Mouse (Mus musculus) liver, embryonic 16.5 days (tissue): ENCODE measurements around the gene Ankdd1a. TPM values are rescaled to one million over a fixed set of nuclear protein-coding genes. Genes with fewer than 3 reads are reported as not detected.

ENCODE experiments used
- ATAC-seq: fragments of 200-750 bp; cut with Nextera tagmentation; 2 replicates; pipeline ENCODE4 v1.8.0; 2017; ENCODE audit warnings: low read depth, mild to moderate bottlenecking, moderate number of reproducible peaks, moderate library complexity
- H3K27ac ChIP-seq: fragments of 300-500 bp; sonication (generic); 2 replicates; pipeline ENCODE4 v1.5.1; 2014; ENCODE audit warnings: mild to moderate bottlenecking, low read length
- H3K27me3 ChIP-seq: fragments of 300-500 bp; sonication (generic); 2 replicates; pipeline ENCODE4 v1.6.1; 2014; ENCODE audit warnings: low read depth, low read length, mixed read lengths; ENCODE audit not compliant: control insufficient read depth, insufficient read depth
- H3K36me3 ChIP-seq: fragments of 300-500 bp; sonication (generic); 2 replicates; pipeline ENCODE4 v1.6.1; 2014; ENCODE audit warnings: mild to moderate bottlenecking; ENCODE audit not compliant: control insufficient read depth, insufficient read depth
- H3K4me1 ChIP-seq: fragments of 300-500 bp; sonication (generic); 2 replicates; pipeline ENCODE4 v1.6.1; 2014; ENCODE audit warnings: low read depth, low read length, mixed read lengths; ENCODE audit not compliant: control insufficient read depth
- H3K4me2 ChIP-seq: fragments of 300-500 bp; sonication (generic); 2 replicates; pipeline ENCODE4 v1.6.1; 2014; ENCODE audit warnings: low read depth, low read length, mixed read lengths
- H3K4me3 ChIP-seq: fragments of 300-500 bp; sonication (generic); 2 replicates; pipeline ENCODE4 v1.5.1; 2014; ENCODE audit warnings: low read depth, mild to moderate bottlenecking, low read length
- H3K9ac ChIP-seq: fragments of 300-500 bp; sonication (generic); 2 replicates; pipeline ENCODE4 v1.6.1; 2014; ENCODE audit warnings: low read depth, low read length
- H3K9me3 ChIP-seq: fragments of 300-500 bp; sonication (generic); replicated peaks from 2 replicates; pipeline ENCODE4 v1.6.1; 2016; ENCODE audit warnings: low read length; ENCODE audit not compliant: control insufficient read depth
- WGBS: fragments of 180-500 bp; shearing (Covaris S2); extraction: QIAGEN DNeasy Blood & Tissue Kit; methylation state at CpG from one replicate; pipeline ENCODE4 v1.1.7; 2014; ENCODE audit not compliant: insufficient replicate concordance; 5-methylcytosine and 5-hydroxymethylcytosine counted together
- polyA plus RNA-seq: library from polyadenylated mRNA; unstranded; fragments of >200 nt; fragmentation: Nextera tagmentation; extraction: Ambion mirVana; gene quantifications from 2 replicates; pipeline ENCODE4 v1.2.1, GENCODE M21; 2015

The Ankdd1a gene
- polyA plus RNA-seq, 1 experiment from 2014 or later = 0.06 TPM

DNA sequence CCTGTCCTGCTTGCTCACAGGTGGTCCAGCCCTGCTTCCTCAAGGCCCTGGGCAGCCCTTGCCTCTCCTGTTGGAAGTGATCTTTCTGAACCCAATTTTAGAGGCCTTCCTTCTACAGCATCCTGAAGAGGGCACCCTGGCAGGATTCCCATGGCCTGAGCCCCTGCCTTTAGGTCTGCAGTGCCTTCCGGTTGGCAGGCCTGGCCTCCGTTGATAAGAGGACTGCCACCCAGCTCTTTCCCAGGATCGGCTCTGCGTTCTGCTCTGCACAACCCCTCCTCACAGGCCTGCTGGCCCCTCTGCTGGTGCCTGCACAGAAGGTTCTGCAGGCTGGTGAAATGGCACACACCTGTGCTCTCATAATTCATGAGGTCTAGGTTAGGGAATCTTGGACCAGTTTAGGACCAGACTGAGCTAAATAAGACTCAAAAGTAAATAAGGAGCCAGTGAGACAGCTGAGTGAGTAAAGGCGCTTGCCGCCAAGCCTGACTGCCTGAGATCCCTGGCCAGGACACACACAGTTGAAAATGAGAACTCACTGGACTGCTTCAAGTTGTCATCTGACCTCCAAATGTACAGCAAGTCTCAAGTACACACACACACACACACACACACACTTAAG is 8.5 kb upstream of the Ankdd1a start:
- Histone ChIP-seq H3K27ac (peak overlapping the region; percentile 84), H3K4me1 (peaks cover 29% of the 10 kb centered on the region), H3K27me3 (no peaks in the 10 kb centered on the region), H3K4me3 (no peak overlapping the region), H3K9me3 (no peaks in the 10 kb centered on the region), H3K9ac (peak overlapping the region; percentile 25), H3K36me3 (no peaks in the 10 kb centered on the region), H3K4me2 (peak overlapping the region; percentile 44)
- peak; percentile 89 for ATAC-seq
- WGBS = 28% methylated on average over 6 of the region's 6 CpGs

DNA sequence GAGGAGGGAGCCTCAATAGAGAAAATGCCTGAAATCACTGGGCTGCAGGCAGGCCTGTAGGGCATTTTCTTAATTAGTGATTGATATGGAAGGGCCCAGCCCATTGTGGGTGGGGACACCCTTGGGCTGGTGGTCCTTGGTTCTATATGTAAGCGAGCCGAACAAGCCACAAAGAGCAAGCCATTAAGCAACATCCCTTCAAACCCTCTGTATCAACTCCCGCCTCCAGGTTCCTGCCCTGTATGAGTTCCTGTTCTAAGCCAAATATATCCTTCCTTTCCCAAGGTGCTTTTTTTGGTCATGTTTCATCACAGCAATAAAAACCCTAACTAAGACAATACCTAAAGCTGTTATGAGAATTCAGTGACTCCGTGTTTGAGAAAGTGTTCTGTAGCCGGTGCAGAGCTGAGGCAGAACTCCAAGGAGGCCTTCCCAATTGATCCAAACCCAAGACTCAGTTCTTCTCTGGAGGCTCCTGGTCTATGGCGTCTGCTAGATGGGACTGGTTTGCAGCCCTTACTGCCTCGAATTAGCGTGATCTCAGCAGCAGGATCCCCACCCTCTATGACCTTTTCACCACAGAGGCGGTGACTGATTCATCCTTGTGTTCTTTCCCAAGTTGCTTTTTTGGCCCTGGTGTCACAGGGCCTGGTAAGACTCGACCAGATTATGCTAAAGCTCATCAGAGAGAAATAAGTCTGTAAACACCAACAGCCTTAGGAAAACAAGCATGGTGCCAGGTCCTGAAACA is 5.6 kb upstream of the Ankdd1a start:
- no peak overlapping the region for H3K27ac ChIP-seq
- no peak overlapping the region for H3K4me2 ChIP-seq
- H3K4me1 ChIP-seq = peaks cover 29% of the 10 kb centered on the region
- peaks cover 7% of the 10 kb centered on the region for H3K27me3 ChIP-seq
- H3K4me3 ChIP-seq = no peak overlapping the region
- H3K9ac ChIP-seq = no peak overlapping the region
- WGBS = 68% methylated on average over 10 of the region's 10 CpGs
- no peak for ATAC-seq
- H3K36me3 ChIP-seq = no peaks in the 10 kb centered on the region
- H3K9me3 ChIP-seq = no peaks in the 10 kb centered on the region

DNA sequence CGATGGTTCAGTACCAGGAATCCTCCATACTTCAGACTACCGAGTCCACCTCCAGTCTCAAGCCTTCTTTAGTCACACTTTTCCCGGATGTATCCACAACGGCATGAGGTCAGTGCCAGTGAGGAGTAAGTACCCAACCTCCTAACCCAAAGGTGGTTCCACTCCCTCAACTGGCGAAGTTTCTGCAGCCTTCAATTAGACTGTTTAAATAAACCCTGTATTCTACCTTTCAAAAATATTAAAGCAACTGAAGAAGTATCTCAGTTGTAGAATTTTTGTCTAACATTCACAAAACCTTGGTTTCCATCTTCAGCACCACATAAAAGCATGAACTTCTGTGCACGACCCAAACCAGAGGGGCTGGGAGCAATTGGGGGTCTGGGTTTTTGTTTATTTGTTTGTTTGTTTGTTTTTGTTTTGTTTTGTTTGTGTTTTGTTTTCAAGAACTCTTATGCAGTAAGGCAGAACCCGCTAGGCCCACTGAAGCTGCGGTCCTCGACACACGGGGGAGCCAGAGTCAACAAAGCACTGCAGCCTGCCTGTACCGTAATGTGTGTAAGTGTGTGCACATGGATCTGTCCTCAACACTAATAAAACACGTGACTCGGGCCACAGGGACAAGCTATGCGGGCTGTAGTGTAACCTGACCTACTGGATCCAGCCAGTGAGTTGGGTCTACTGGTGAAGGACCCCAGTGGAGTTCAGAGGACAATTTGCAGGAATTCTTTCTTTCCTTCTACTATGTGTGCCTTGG is 3.8 kb upstream of the Ankdd1a start:
- H3K4me1 ChIP-seq = peaks cover 14% of the 10 kb centered on the region
- H3K27ac ChIP-seq = no peak overlapping the region
- peaks cover 19% of the 10 kb centered on the region for H3K27me3 ChIP-seq
- H3K36me3 ChIP-seq = no peaks in the 10 kb centered on the region
- no peaks in the 10 kb centered on the region for H3K9me3 ChIP-seq
- no peak overlapping the region for H3K4me2 ChIP-seq
- H3K4me3 ChIP-seq = no peak overlapping the region
- peak; percentile 71 for ATAC-seq
- no peak overlapping the region for H3K9ac ChIP-seq
- WGBS = 20% methylated on average over 14 of the region's 14 CpGs

DNA sequence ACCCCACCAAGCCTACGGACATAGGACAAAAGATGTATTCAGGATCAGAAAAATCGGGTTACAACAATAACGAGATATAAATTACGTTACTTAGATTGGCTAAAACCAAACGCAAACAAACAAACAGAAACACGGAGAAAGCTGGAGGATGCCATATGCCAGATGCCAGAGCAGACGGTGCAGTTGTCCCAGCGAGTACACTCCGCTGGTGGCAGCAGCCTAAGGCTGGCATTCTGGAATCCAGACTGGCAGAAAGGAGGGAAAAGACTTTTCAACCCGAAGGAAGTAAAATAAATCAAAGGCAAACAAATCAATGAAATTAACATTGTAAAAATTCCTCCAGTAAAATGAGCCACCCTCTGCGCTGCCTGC is 498 bp upstream of the Ankdd1a start:
- Histone ChIP-seq H3K27me3 (peaks cover 19% of the 10 kb centered on the region), H3K4me3 (no peak overlapping the region), H3K9ac (no peak overlapping the region), H3K4me2 (no peak overlapping the region), H3K36me3 (no peaks in the 10 kb centered on the region), H3K4me1 (peaks cover 3% of the 10 kb centered on the region), H3K27ac (no peak overlapping the region), H3K9me3 (no peaks in the 10 kb centered on the region)
- 35% methylated on average over 11 of the region's 11 CpGs for WGBS
- ATAC-seq = no peak

DNA sequence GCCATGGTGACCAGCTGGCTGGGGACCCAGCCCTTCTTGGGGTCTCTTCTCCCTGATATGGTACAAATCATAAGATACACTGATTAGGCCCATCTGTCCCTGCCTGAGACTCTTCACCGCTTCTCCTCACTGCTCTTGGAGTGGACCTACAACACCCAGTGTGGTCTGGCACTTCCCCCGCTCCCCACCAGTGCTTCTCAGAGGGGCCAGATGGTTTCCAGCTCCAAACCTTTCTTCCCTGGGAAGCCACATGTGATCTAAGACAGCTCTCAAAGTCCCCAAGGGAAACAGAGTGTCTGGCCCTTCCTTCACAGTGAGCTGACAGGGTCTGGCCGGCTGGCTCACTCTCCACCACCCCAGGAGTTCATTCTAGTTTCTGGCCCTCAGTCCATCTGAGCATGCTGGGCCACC is 5.1 kb downstream of the Ankdd1a start:
- ATAC-seq = no peak
- peaks cover 4% of the 10 kb centered on the region for H3K27me3 ChIP-seq
- H3K27ac ChIP-seq = no peak overlapping the region
- no peaks in the 10 kb centered on the region for H3K9me3 ChIP-seq
- H3K9ac ChIP-seq = no peak overlapping the region
- H3K36me3 ChIP-seq = no peaks in the 10 kb centered on the region
- H3K4me1 ChIP-seq = no peaks in the 10 kb centered on the region
- no peak overlapping the region for H3K4me2 ChIP-seq
- WGBS = 62% methylated on average over 3 of the region's 3 CpGs
- H3K4me3 ChIP-seq = no peak overlapping the region

DNA sequence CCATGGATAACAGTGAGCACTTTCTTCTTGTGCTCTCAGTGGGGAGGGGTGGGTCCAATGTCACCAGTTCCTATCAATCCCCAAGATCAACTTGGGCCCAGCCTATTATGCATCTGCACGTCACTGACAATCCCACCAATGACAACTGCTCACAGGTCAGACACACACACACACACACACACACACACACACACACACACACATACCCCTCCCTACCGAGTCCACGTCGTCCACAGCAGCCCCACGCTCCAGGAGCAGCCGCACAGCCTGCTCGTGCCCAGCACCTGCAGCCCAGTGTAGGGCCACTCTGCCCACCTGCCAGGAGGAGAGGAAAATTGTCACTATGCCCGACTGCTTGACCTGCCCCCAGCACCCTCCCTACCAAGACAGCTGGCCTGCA is 5.6 kb downstream of the Ankdd1a start:
- no peak overlapping the region for H3K4me3 ChIP-seq
- H3K9me3 ChIP-seq = no peaks in the 10 kb centered on the region
- H3K4me1 ChIP-seq = no peaks in the 10 kb centered on the region
- H3K9ac ChIP-seq = no peak overlapping the region
- ATAC-seq = no peak
- 59% methylated on average over 8 of the region's 8 CpGs for WGBS
- no peak overlapping the region for H3K27ac ChIP-seq
- no peak overlapping the region for H3K4me2 ChIP-seq
- no peaks in the 10 kb centered on the region for H3K36me3 ChIP-seq
- no peaks in the 10 kb centered on the region; the same call in 1 of the 2 replicates for H3K27me3 ChIP-seq

DNA sequence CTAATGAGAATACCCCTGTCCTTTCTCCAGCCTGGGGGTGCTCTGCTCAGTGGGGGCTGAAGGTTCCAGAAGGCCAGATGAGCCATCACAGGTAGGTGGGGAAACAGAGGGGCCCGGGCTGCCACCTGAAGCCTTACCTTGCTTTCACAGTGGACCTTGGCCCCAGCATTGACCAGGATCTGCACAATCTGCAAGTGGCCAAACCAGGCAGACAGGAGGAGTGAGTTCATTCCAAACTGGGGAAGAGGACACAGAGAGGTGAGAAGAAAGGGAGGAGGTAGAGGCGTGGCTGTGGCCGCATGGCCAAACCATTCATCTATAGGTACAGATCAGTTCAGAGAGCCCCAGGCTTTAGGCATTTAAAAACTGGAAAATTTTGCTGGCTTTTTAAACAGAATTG is 7.5 kb downstream of the Ankdd1a start:
- Histone ChIP-seq H3K4me3 (no peak overlapping the region), H3K4me2 (no peak overlapping the region), H3K9me3 (no peaks in the 10 kb centered on the region), H3K27ac (no peak overlapping the region), H3K9ac (no peak overlapping the region), H3K27me3 (no peaks in the 10 kb centered on the region; the same call in 1 of the 2 replicates), H3K36me3 (no peaks in the 10 kb centered on the region), H3K4me1 (no peaks in the 10 kb centered on the region)
- ATAC-seq = no peak
- WGBS = 72% methylated on average over 3 of the region's 3 CpGs

DNA sequence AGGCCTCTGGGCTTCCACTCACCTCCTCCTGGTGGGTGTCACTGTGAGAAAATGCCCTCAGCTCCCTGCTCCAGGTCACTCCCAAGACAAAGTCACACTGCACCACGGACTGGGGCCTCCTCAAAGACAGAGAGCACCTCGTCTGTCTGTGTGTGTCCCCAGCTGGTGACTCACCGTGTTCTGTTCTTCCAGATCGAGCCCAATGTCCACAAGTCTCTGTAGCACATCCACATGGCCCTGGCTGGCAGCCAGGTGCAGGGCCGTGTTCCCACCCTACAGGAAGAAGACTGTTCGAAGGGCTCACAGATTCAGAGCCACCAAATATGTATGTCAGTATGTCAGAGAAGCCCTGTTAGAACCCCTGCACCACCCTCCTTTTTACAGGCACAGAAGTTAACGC is 11.5 kb downstream of the Ankdd1a start:
- Histone ChIP-seq H3K4me2 (no peak overlapping the region), H3K4me1 (no peaks in the 10 kb centered on the region), H3K27ac (no peak overlapping the region), H3K9me3 (no peaks in the 10 kb centered on the region), H3K27me3 (no peaks in the 10 kb centered on the region; the same call in 1 of the 2 replicates), H3K4me3 (no peak overlapping the region), H3K36me3 (no peaks in the 10 kb centered on the region), H3K9ac (no peak overlapping the region)
- no peak for ATAC-seq
- WGBS = 40% methylated on average over 7 of the region's 7 CpGs
